Mouse (Mus musculus) monocyte, adult 2 months (primary cell): ENCODE data around the gene Morn3.

ENCODE experiments used
- DNase-seq, 2 experiments: peaks; one replicate each; pipeline ENCODE4 v3.0.0; 2022; ENCODE audit warnings: low spot score in 2 of 2, low read depth in 1 of 2

The Morn3 gene

GRCm38 (mm10) chr5:123024965-123025573, 21.7 kb downstream of the Morn3 start:
- DNase-seq = peak; percentile 73 to 74

- DNase-seq = no peak
These were observed 22.5 kb downstream of the Morn3 start for GRCm38 (mm10) chr5:123024312-123024711.

- DNase-seq = no peak
These were observed 23.8 kb downstream of the Morn3 start for GRCm38 (mm10) chr5:123023049-123023448.

- DNase-seq = no peak
These were observed 25.4 kb downstream of the Morn3 start for GRCm38 (mm10) chr5:123021438-123021837.

GRCm38 (mm10) chr5:123020426-123020825, 26.4 kb downstream of the Morn3 start:
- no peak for DNase-seq

- no peak for DNase-seq
These were observed 27.3 kb downstream of the Morn3 start for GRCm38 (mm10) chr5:123019336-123020016.

GRCm38 (mm10) chr5:123017504-123017903, 29.3 kb downstream of the Morn3 start:
- no peak for DNase-seq

- DNase-seq = no peak
These were observed 30.9 kb downstream of the Morn3 start for GRCm38 (mm10) chr5:123015915-123016314.

- peak; percentile 94 to 97 for DNase-seq
These were observed 31.8 kb downstream of the Morn3 start, which contains the start of gene Orai1 for GRCm38 (mm10) chr5:123014753-123015701. Orai1 (plus strand) TSS chr5:123015074.

- peak in 1 of 2 experiments; percentile 36 for DNase-seq
These were observed 33.1 kb downstream of the Morn3 start for GRCm38 (mm10) chr5:123013599-123014315.

GRCm38 (mm10) chr5:123011705-123012104, 35.1 kb downstream of the Morn3 start:
- no peak for DNase-seq

GRCm38 (mm10) chr5:123010806-123011205, 36.0 kb downstream of the Morn3 start:
- DNase-seq = no peak

GRCm38 (mm10) chr5:123009873-123010272, 36.9 kb downstream of the Morn3 start:
- DNase-seq = no peak

GRCm38 (mm10) chr5:123008877-123009493, 37.8 kb downstream of the Morn3 start:
- no peak for DNase-seq

- no peak for DNase-seq
These were observed 40.9 kb downstream of the Morn3 start for GRCm38 (mm10) chr5:123005716-123006592.

GRCm38 (mm10) chr5:123000901-123001300, 45.9 kb downstream of the Morn3 start:
- DNase-seq = no peak

GRCm38 (mm10) chr5:122997205-122998204, 49.3 kb downstream of the Morn3 start:
- DNase-seq = no peak

GRCm38 (mm10) chr5:122994910-122995309, 51.9 kb downstream of the Morn3 start:
- no peak for DNase-seq
